Mouse (Mus musculus): ENCODE data around the gene Fut1.

DNA sequence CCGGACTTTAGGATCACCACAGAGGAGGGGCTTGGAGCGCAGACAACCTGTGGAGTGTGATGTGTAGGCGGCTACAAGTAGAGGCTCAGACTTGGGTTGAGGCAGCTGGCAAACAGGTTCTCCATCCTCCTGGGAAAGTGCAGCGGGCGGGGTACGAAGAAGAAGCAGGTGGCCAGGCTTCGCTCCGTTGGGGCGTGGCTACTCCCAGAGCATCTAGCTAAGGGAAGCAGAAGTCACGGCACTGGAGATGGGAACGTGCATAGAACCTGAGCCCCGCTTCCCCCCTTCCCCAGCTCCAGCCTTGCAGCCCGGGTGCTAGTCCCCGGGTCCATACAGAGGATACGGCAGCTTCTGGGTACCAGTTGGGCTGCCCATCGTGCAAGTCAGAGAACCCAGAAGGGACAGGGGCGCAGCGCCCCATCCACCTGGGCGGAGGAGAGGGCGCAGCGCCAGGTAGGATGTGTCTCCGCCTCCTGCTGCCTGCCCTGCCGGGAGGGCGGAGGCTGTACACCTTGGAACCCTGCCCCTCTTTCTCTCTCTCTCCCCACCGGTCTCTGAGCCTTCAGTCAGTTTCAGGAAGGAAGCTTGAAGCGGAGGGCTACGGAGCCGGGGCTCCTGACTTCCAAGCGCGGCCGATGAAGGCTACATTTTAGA lies at the start of gene Fut1:
- TF ChIP-seq CEBPB (IDR thresholded peaks at IDR 0.05; ENCODE audit: low read depth) (no peak), CTCF (IDR thresholded peaks at IDR 0.05; ENCODE audit: control insufficient read depth, insufficient read depth, insufficient read length) (no peak), USF1 (IDR thresholded peaks at IDR 0.05; ENCODE audit: low read depth) (no peak), MAX (IDR thresholded peaks at IDR 0.05) (no peak), MYOD1 (IDR thresholded peaks at IDR 0.05; ENCODE audit: control insufficient read depth, insufficient read length, low read depth) (no peak)
